Mouse (Mus musculus) limb, embryonic 13.5 days (tissue): ENCODE measurements at regions not wholly inside any gene's neighbourhood (a gene's known extent, or its start where the extent isn't known, plus 50 kb on each side); places are given as distances from the start of the nearest gene placed in this dataset.

ENCODE experiments used
- ATAC-seq: fragments of 200-750 bp; cut with Nextera tagmentation; 2 replicates; pipeline ENCODE4 v1.8.0; 2017; ENCODE audit warnings: low read depth, moderate number of reproducible peaks, moderate TSS enrichment; ENCODE audit not compliant: low FRiP score
- H3K27ac ChIP-seq: fragments of 300-500 bp; sonication (generic); 2 replicates; pipeline ENCODE4 v1.5.1; 2015; ENCODE audit warnings: inconsistent platforms, mild to moderate bottlenecking, moderate library complexity
- H3K27me3 ChIP-seq: fragments of 300-500 bp; sonication (generic); 2 replicates; pipeline ENCODE4 v1.6.1; 2015; ENCODE audit warnings: mild to moderate bottlenecking, inconsistent platforms
- H3K36me3 ChIP-seq: fragments of 300-500 bp; sonication (generic); 2 replicates; pipeline ENCODE4 v1.6.1; 2015; ENCODE audit warnings: inconsistent platforms, mild to moderate bottlenecking, moderate library complexity
- H3K4me1 ChIP-seq: fragments of 300-500 bp; sonication (generic); 2 replicates; pipeline ENCODE4 v1.6.1; 2015; ENCODE audit warnings: inconsistent platforms
- H3K4me2 ChIP-seq: fragments of 300-500 bp; sonication (generic); replicated peaks from 2 replicates; pipeline ENCODE4 v1.6.1; 2015; ENCODE audit warnings: inconsistent platforms, mild to moderate bottlenecking, moderate library complexity
- H3K4me3 ChIP-seq: fragments of 300-500 bp; sonication (generic); 2 replicates; pipeline ENCODE4 v1.5.1; 2015; ENCODE audit warnings: moderate library complexity, mild to moderate bottlenecking, inconsistent platforms
- H3K9ac ChIP-seq: fragments of 300-500 bp; sonication (generic); 2 replicates; pipeline ENCODE4 v1.6.1; 2015; ENCODE audit warnings: mild to moderate bottlenecking, inconsistent platforms
- H3K9me3 ChIP-seq: fragments of 300-500 bp; sonication (generic); 2 replicates; pipeline ENCODE4 v1.6.1; 2016; ENCODE audit warnings: inconsistent platforms
- WGBS: fragments of 180-500 bp; shearing (Covaris S2); methylation state at CpG from one replicate; pipeline ENCODE4 v1.1.7; 2015; 5-methylcytosine and 5-hydroxymethylcytosine counted together

- peaks cover 3% of the 10 kb centered on the region; the same call in 1 of the 2 replicates for H3K27me3 ChIP-seq
- H3K4me1 ChIP-seq, result peaks cover 26% of the 10 kb centered on the region
- no peak overlapping the region for H3K4me2 ChIP-seq
- no peaks in the 10 kb centered on the region for H3K9me3 ChIP-seq
- no peak overlapping the region for H3K27ac ChIP-seq
- H3K9ac ChIP-seq, result no peak overlapping the region
- ATAC-seq, result no peak
- H3K36me3 ChIP-seq, result no peaks in the 10 kb centered on the region
- 35% methylated on average over 2 of the region's 2 CpGs for WGBS
- H3K4me3 ChIP-seq, result no peak overlapping the region
These were observed 61.2 kb upstream of the Gm10260 start for GRCm38 (mm10) chr13:97821630-97822029.

- H3K4me2 ChIP-seq, result no peak overlapping the region
- H3K4me1 ChIP-seq, result peaks cover 21% of the 10 kb centered on the region
- no peak for ATAC-seq
- H3K36me3 ChIP-seq, result no peaks in the 10 kb centered on the region
- 84% methylated on average over 3 of the region's 3 CpGs for WGBS
- H3K27me3 ChIP-seq, result peaks cover 3% of the 10 kb centered on the region; the same call in 1 of the 2 replicates
- no peaks in the 10 kb centered on the region for H3K9me3 ChIP-seq
- no peak overlapping the region for H3K4me3 ChIP-seq
- H3K9ac ChIP-seq, result no peak overlapping the region
- no peak overlapping the region for H3K27ac ChIP-seq
These were observed 60.6 kb upstream of the Gm10260 start for GRCm38 (mm10) chr13:97821011-97821410.

- H3K27me3 ChIP-seq, result peaks cover 3% of the 10 kb centered on the region; the same call in 1 of the 2 replicates
- no peak for ATAC-seq
- no peak overlapping the region for H3K4me2 ChIP-seq
- H3K27ac ChIP-seq, result no peak overlapping the region
- no peak overlapping the region for H3K9ac ChIP-seq
- no peaks in the 10 kb centered on the region for H3K9me3 ChIP-seq
- H3K4me3 ChIP-seq, result no peak overlapping the region
- no peaks in the 10 kb centered on the region for H3K36me3 ChIP-seq
- peaks cover 15% of the 10 kb centered on the region for H3K4me1 ChIP-seq
- WGBS, result 96% methylated on average over 8 of the region's 8 CpGs
These were observed 60.0 kb upstream of the Gm10260 start for GRCm38 (mm10) chr13:97820401-97820800.

GRCm38 (mm10) chr13:97819036-97819435, 58.6 kb upstream of the Gm10260 start:
- Histone ChIP-seq H3K27ac (no peak overlapping the region), H3K4me1 (peaks cover 8% of the 10 kb centered on the region), H3K9me3 (no peaks in the 10 kb centered on the region), H3K27me3 (peaks cover 3% of the 10 kb centered on the region; the same call in 1 of the 2 replicates), H3K36me3 (no peaks in the 10 kb centered on the region), H3K9ac (no peak overlapping the region), H3K4me3 (no peak overlapping the region), H3K4me2 (no peak overlapping the region)
- ATAC-seq, result no peak
- 89% methylated on average over 9 of the region's 9 CpGs for WGBS

GRCm38 (mm10) chr13:97816923-97817322, 56.5 kb upstream of the Gm10260 start:
- Histone ChIP-seq H3K27me3 (no peaks in the 10 kb centered on the region), H3K4me1 (peaks cover 3% of the 10 kb centered on the region), H3K27ac (no peak overlapping the region), H3K4me2 (no peak overlapping the region), H3K9ac (no peak overlapping the region), H3K4me3 (no peak overlapping the region), H3K36me3 (no peaks in the 10 kb centered on the region), H3K9me3 (no peaks in the 10 kb centered on the region)
- ATAC-seq, result no peak
- 86% methylated on average over 3 of the region's 3 CpGs for WGBS
